Comparison of ENCODE assay signal across 16 mouse cellular contexts in genomic region chr1:41916730-41917347, GRCm38 (mm10).
DNase-seq lines count a peak whose midpoint lies in the region; ATAC-seq and TF ChIP-seq lines count a peak whose summit lies in the region.
"Had no signal": no experiment of that assay in that cellular context is flagged by ENCODE, and none has a peak within 500 bp of the region (broad histone marks: within the 10 kb centered on the region; RNA-seq: fewer than 3 reads in every experiment).

No protein-coding gene starts in this region.

- WGBS in kidney, embryonic 15.5 days: 47% methylated on average over 4 of the region's 4 CpGs
- WGBS in midbrain, embryonic 14.5 days: 72% methylated on average over 4 of the region's 4 CpGs
- WGBS in midbrain, embryonic 15.5 days: 63% methylated on average over 4 of the region's 4 CpGs
- 70% methylated on average over 4 of the region's 4 CpGs for WGBS in forebrain, embryonic 11.5 days
- 36% methylated on average over 4 of the region's 4 CpGs for WGBS in limb, embryonic 14.5 days

- H3K27ac ChIP-seq in kidney, embryonic 15.5 days: no peak overlapping the region
- no peak overlapping the region for H3K27ac ChIP-seq in midbrain, embryonic 14.5 days (replicated peaks; ENCODE audit: low read depth, low read length)
- H3K27ac ChIP-seq in midbrain, embryonic 15.5 days: no peak overlapping the region
- H3K27ac ChIP-seq in forebrain, embryonic 11.5 days (ENCODE audit: low read depth, low read length): peak overlapping the region; percentile 59; the same call in 1 of the 2 replicates
- no peak overlapping the region for H3K27ac ChIP-seq in limb, embryonic 14.5 days (replicated peaks; ENCODE audit: low read depth, low read length)
- H3K27ac ChIP-seq: embryonic facial prominence, embryonic 15.5 days; heart, embryonic 10.5 days; liver, embryonic 15.5 days had no signal

- H3K27me3 ChIP-seq in kidney, embryonic 15.5 days: no peaks in the 10 kb centered on the region
- no peaks in the 10 kb centered on the region for H3K27me3 ChIP-seq in midbrain, embryonic 14.5 days (ENCODE audit: control insufficient read depth, insufficient read depth, low read length)
- H3K27me3 ChIP-seq in midbrain, embryonic 15.5 days (replicated peaks): no peaks in the 10 kb centered on the region
- H3K27me3 ChIP-seq in forebrain, embryonic 11.5 days (ENCODE audit: control insufficient read depth, insufficient read depth, low read length): no peaks in the 10 kb centered on the region
- no peaks in the 10 kb centered on the region for H3K27me3 ChIP-seq in limb, embryonic 14.5 days (ENCODE audit: control insufficient read depth, insufficient read depth, low read length)
- H3K27me3 ChIP-seq: embryonic facial prominence, embryonic 15.5 days; liver, embryonic 15.5 days had no signal

- peak; percentile 43 for ATAC-seq in kidney, embryonic 15.5 days (replicated peaks; ENCODE audit: low FRiP score)
- no peak; the same call in 1 of the 2 replicates for ATAC-seq in midbrain, embryonic 14.5 days (ENCODE audit: low FRiP score, low TSS enrichment)
- ATAC-seq in midbrain, embryonic 15.5 days (replicated peaks): no peak
- no peak for ATAC-seq in forebrain, embryonic 11.5 days (replicated peaks; ENCODE audit: low FRiP score)
- 0 out of 2 replicates have a peak, but pooled peaks have one; percentile 68 for ATAC-seq in limb, embryonic 14.5 days (ENCODE audit: low FRiP score, low read depth)
- ATAC-seq: inflammation-experienced regulatory T-cells, adult 6 months had no signal

- H3K9me3 ChIP-seq in kidney, embryonic 15.5 days (replicated peaks): no peaks in the 10 kb centered on the region
- no peaks in the 10 kb centered on the region for H3K9me3 ChIP-seq in midbrain, embryonic 14.5 days (ENCODE audit: control insufficient read depth, low read length)
- H3K9me3 ChIP-seq in midbrain, embryonic 15.5 days: no peaks in the 10 kb centered on the region
- no peaks in the 10 kb centered on the region for H3K9me3 ChIP-seq in forebrain, embryonic 11.5 days (ENCODE audit: control insufficient read depth, low read length)
- H3K9me3 ChIP-seq in limb, embryonic 14.5 days (ENCODE audit: control insufficient read depth, low read length): no peaks in the 10 kb centered on the region
- H3K9me3 ChIP-seq: embryonic facial prominence, embryonic 15.5 days; heart, embryonic 10.5 days; liver, embryonic 15.5 days had no signal

- H3K4me3 ChIP-seq in kidney, embryonic 15.5 days (replicated peaks): no peak overlapping the region
- H3K4me3 ChIP-seq in midbrain, embryonic 14.5 days (replicated peaks; ENCODE audit: low read depth, low read length): no peak overlapping the region
- no peak overlapping the region for H3K4me3 ChIP-seq in midbrain, embryonic 15.5 days
- H3K4me3 ChIP-seq in forebrain, embryonic 11.5 days (ENCODE audit: low read depth, low read length): no peak overlapping the region
- H3K4me3 ChIP-seq in limb, embryonic 14.5 days (replicated peaks; ENCODE audit: low read length): no peak overlapping the region
- H3K4me3 ChIP-seq: embryonic facial prominence, embryonic 15.5 days; heart, embryonic 10.5 days; liver, embryonic 15.5 days had no signal

- H3K9ac ChIP-seq in kidney, embryonic 15.5 days: no peak overlapping the region
- no peak overlapping the region for H3K9ac ChIP-seq in midbrain, embryonic 14.5 days (replicated peaks; ENCODE audit: low read length)
- no peak overlapping the region for H3K9ac ChIP-seq in midbrain, embryonic 15.5 days
- H3K9ac ChIP-seq in forebrain, embryonic 11.5 days (ENCODE audit: low read length): no peak overlapping the region
- no peak overlapping the region for H3K9ac ChIP-seq in limb, embryonic 14.5 days (ENCODE audit: low read depth, low read length, severe bottlenecking)
- H3K9ac ChIP-seq: embryonic facial prominence, embryonic 15.5 days; liver, embryonic 15.5 days had no signal

- H3K36me3 ChIP-seq in kidney, embryonic 15.5 days: no peaks in the 10 kb centered on the region
- no peaks in the 10 kb centered on the region for H3K36me3 ChIP-seq in midbrain, embryonic 14.5 days (ENCODE audit: control insufficient read depth, insufficient read depth, low read length)
- H3K36me3 ChIP-seq in midbrain, embryonic 15.5 days (replicated peaks): no peaks in the 10 kb centered on the region
- H3K36me3 ChIP-seq in forebrain, embryonic 11.5 days (ENCODE audit: control insufficient read depth, insufficient read depth, low read length): no peaks in the 10 kb centered on the region
- no peaks in the 10 kb centered on the region for H3K36me3 ChIP-seq in limb, embryonic 14.5 days (ENCODE audit: control insufficient read depth, insufficient read depth, low read length)
- H3K36me3 ChIP-seq: embryonic facial prominence, embryonic 15.5 days; heart, embryonic 10.5 days; liver, embryonic 15.5 days had no signal

- no peak overlapping the region for H3K4me2 ChIP-seq in kidney, embryonic 15.5 days
- H3K4me2 ChIP-seq in midbrain, embryonic 14.5 days (ENCODE audit: low read length): no peak overlapping the region
- no peak overlapping the region for H3K4me2 ChIP-seq in midbrain, embryonic 15.5 days
- no peak overlapping the region for H3K4me2 ChIP-seq in forebrain, embryonic 11.5 days (ENCODE audit: low read depth, low read length, severe bottlenecking)
- no peak overlapping the region for H3K4me2 ChIP-seq in limb, embryonic 14.5 days (replicated peaks; ENCODE audit: low read depth, low read length, severe bottlenecking)
- H3K4me2 ChIP-seq: embryonic facial prominence, embryonic 15.5 days; liver, embryonic 15.5 days had no signal

- DNase-seq in kidney, postnatal 4 days: no peak
- DNase-seq in midbrain, embryonic 14.5 days: peak; percentile 63
- no peak for DNase-seq in forebrain, embryonic 11.5 days (ENCODE audit: low spot score)
- peak; percentile 77 for DNase-seq in limb, embryonic 14.5 days (ENCODE audit: low spot score)
- DNase-seq in spleen, postnatal 4 days (ENCODE audit: low spot score in 2 of 2): no peak
- DNase-seq: adrenal gland, adult 2 months; cerebellum, adult 18-20 months; gastrocnemius, postnatal 25 days; heart, postnatal 14 days; layer of hippocampus, postnatal 36 days had no signal

- no peak for TF ChIP-seq POLR2A in limb, embryonic 14.5 days (IDR thresholded peaks at IDR 0.05; ENCODE audit: borderline replicate concordance, extremely low read depth, insufficient read depth, insufficient read length)

- H3K4me1 ChIP-seq in kidney, embryonic 15.5 days: 0 out of 2 replicates have a peak, but pooled peaks cover 6% of the 10 kb centered on the region
- H3K4me1 ChIP-seq in midbrain, embryonic 14.5 days (ENCODE audit: control insufficient read depth, insufficient read depth, low read length): peaks cover 3% of the 10 kb centered on the region; the same call in 1 of the 2 replicates
- H3K4me1 ChIP-seq in midbrain, embryonic 15.5 days: peaks cover 12% of the 10 kb centered on the region
- peaks cover 3% of the 10 kb centered on the region; the same call in 1 of the 2 replicates for H3K4me1 ChIP-seq in forebrain, embryonic 11.5 days (replicated peaks; ENCODE audit: control insufficient read depth, insufficient read depth, low read length)
- H3K4me1 ChIP-seq in limb, embryonic 14.5 days (ENCODE audit: control insufficient read depth, insufficient read depth, low read length): no peaks in the 10 kb centered on the region
- H3K4me1 ChIP-seq: heart, embryonic 10.5 days; liver, embryonic 15.5 days had no signal

Comparison
In these comparisons a context has a peak if more than half of its experiments do, and no peak if none do; other contexts are left out.
1. ATAC-seq: peak in kidney, embryonic 15.5 days (single experiment) and limb, embryonic 14.5 days (single experiment); none in midbrain, embryonic 14.5 days (single experiment), midbrain, embryonic 15.5 days (single experiment) and forebrain, embryonic 11.5 days (single experiment).
2. DNase-seq: peak in midbrain, embryonic 14.5 days (single experiment) and limb, embryonic 14.5 days (single experiment); none in kidney, postnatal 4 days (0 of 2), forebrain, embryonic 11.5 days (single experiment) and spleen, postnatal 4 days (0 of 2).